Mouse (Mus musculus) v-Abl transformed pro-B cells (cell line): ENCODE measurements around the gene Zfp462.

Experiments
- in situ Hi-C, 2 experiments: fragments of 400-800 bp; cut with MboI; formaldehyde crosslinking; loops; one replicate each; pipeline ENCODE4 v1.15.1; 2025; ENCODE audit not compliant: unreplicated experiment in 2 of 2

Zfp462 gene

GRCm38 (mm10) chr4:54949561-54949940 lies 4.7 kb downstream of the Zfp462 start:
- in situ Hi-C loops, result loop anchor here (10.0 kb wide), 3 partner anchors 275 to 515 kb away; no protein-coding TSS in a partner anchor

- in situ Hi-C loops, result loop anchor here (5.0 kb wide), 3 partner anchors 147 to 1028 kb away; no protein-coding TSS in a partner anchor
Measured at GRCm38 (mm10) chr4:54950136-54950535, 5.3 kb downstream of the Zfp462 start.

- in situ Hi-C loops, result loop anchor here (5.0 kb wide), 3 partner anchors 146 to 1029 kb away; no protein-coding TSS in a partner anchor
Measured at GRCm38 (mm10) chr4:54950866-54951265, 6.0 kb downstream of the Zfp462 start.

- in situ Hi-C loops, result loop anchor here (5.0 kb wide), 3 partner anchors 143 to 1032 kb away; no protein-coding TSS in a partner anchor
Measured at GRCm38 (mm10) chr4:54953657-54954395, 9.0 kb downstream of the Zfp462 start.

DNA sequence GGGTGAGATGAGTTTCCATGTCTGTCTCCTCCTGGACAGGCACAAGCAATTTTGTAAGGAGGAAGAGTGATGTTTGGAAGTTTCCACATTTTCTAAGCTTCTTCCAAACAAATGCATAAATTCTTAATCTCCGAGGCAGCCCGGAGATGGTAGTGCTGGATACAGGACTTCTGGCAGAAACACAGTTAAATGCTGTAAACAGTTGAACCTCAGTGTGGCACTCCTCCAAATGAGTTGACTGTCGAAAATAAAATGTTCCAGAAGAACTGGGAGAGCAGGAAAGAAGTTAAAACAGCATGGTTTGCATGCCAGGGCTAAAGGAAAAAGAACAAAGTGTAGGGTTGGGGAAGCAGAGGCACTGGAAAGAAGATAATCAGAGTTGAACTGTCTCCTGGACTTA lies 9.6 kb downstream of the Zfp462 start:
- in situ Hi-C loops, result loop anchor here (5.0 kb wide), 3 partner anchors 143 to 1032 kb away; no protein-coding TSS in a partner anchor

DNA sequence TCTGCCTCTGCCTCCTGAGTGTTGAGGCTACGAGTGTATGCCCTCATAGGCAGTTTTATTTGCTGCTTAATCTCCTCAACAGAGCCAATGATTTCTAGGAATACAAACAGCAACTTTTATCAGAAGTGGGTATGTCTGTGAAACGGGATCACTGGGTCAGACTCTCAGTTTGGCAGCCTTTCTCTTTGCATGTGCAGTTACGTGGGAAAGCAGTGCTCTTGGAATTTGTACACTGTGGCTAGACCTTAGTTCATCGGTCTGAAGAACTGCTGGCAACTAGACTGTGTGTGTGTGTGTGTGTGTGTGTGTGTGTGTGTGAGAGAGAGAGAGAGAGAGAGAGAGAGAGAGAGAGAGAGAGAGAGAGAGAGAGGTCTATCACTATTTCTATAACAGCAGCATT lies 15.9 kb downstream of the Zfp462 start:
- in situ Hi-C loops, result no loop called here

DNA sequence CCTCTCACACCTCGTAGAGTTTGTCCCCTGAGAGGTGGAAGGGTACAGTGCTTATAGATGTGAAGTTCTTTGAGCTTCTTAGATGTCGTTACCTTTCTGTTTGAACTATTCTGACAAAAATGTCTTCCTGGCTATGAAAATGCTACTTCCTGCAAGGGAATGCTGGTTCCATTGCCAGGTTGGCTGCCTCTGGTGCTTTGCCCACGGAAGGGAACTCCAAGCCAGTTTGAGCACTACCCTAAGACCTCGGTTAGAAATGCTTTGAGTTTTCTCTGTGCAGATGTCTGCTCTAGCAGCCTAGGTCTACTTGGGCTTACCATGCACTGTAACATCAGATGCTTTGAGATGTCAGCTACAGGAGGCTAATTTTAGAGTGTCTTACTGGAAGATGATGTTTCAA lies 17.3 kb downstream of the Zfp462 start:
- in situ Hi-C loops, result no loop called here

DNA sequence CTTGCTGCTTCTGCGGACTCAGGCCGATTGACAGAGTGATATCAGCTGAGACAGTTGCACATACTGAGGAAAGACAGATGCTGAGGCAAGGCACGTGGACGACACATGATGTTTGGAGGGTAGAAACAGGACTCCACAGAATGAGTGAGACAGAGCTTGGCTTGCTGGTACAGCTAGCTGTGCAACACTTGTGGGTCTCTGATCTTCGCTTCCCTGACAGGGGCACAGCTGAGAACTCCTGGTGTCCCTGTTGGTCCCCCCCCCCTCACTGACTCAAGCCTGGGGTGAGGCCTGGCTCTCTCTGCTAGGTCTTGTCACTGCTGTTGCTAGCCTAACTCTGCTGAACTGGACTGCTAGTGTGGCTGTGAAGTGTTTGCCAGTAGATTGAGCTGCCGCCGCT lies 18.7 kb downstream of the Zfp462 start:
- in situ Hi-C loops, result no loop called here

GRCm38 (mm10) chr4:54965169-54965695 lies 20.4 kb downstream of the Zfp462 start:
- in situ Hi-C loops, result no loop called here

DNA sequence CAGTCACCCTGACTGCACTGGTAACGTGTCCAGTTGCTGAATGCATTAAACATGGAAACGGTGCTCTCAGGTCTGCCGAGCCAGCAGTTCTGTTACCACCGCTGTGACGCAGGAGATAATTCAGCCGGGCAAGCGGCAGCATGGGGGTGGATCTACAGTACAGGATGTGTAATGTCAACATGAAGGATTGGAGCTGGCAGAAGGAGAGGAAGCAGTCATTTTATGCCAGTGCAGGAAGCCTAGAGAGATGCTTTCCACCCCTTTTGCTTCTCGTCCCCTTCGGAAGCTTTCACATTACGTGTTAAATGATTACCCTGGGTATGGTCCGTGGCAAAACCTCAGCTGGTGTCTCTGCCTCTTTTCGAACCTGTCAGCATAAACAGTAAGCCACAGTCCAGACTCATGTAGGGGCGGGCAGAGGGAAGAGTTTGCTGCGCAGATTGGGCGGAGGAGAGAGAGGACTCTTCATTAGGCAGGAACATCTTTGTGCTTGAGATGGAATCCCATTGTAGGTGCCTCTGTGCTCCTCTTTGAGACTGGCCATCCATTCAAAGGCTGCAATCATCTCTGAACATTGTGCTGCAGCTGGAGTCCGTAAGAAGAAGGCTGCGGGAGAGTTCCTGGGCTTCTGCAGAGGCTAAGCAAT lies 21.4 kb downstream of the Zfp462 start:
- in situ Hi-C loops, result no loop called here

DNA sequence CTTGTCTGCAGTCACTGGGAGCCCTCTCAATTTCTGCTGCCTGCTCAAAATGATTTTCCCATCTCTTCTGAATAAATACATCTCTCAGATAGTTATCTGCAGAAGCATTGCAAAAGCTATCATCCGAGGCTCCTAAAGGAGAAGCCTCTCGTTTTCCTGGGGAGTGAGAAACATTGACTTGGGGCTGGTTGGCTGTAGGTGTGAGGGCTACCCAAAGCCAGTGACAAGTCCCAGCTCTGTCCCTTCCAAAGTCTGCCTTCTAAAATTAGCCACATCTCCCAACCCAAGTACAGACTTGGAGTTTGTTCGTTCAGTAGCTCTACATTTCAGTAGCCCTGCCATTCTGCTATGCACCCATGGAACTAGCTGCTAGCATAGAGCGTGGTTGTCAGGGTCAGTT lies 22.3 kb downstream of the Zfp462 start:
- in situ Hi-C loops, result no loop called here

GRCm38 (mm10) chr4:54967721-54968120 lies 22.9 kb downstream of the Zfp462 start:
- in situ Hi-C loops, result no loop called here

- in situ Hi-C loops, result no loop called here
Measured at GRCm38 (mm10) chr4:54969671-54970295, 24.9 kb downstream of the Zfp462 start.

DNA sequence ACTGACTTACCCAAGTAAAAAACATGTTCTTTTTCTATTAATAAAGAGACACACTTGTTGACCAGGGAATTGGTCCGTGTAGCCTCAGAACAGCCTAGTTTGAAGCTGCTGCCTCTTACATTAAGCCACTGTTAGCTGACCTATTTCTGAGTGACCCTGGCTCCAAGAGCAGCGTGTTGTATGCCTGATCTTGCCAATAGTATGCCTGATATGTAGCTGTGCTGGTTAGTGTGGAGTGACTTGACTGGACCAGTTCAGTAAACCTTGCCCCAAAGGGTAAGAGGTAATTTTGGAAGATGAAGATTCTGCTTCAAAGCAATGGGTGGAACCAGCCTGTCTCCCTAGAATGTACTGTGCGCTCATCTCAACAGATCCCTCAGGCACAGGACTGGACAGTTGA lies 26.5 kb downstream of the Zfp462 start:
- in situ Hi-C loops, result no loop called here

GRCm38 (mm10) chr4:54972096-54972495 lies 27.2 kb downstream of the Zfp462 start:
- in situ Hi-C loops, result no loop called here

GRCm38 (mm10) chr4:54972827-54973560 lies 28.1 kb downstream of the Zfp462 start:
- in situ Hi-C loops, result no loop called here

- in situ Hi-C loops, result no loop called here
Measured at GRCm38 (mm10) chr4:54979771-54980472, 35.1 kb downstream of the Zfp462 start.

DNA sequence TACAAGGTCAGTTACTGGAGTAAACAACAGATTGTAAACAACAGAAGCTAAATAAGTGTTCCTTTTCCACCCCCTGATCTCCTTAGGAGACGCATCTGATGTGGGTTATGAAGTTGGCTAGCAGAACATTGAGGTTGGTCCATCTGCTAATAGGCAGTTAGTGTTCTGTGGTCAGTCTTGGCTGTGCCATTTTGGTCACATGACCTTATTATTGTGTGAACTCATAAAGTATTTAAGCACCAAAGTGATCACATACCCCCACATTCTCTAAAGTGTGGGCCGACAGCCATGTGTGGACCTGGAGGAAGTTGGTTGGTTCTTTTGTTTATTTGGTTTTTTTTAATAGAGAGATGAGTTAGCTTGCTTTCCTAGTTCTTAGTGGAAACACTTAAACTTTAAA lies 39.7 kb downstream of the Zfp462 start:
- in situ Hi-C loops, result no loop called here

GRCm38 (mm10) chr4:54986671-54987070 lies 41.8 kb downstream of the Zfp462 start:
- in situ Hi-C loops, result no loop called here

DNA sequence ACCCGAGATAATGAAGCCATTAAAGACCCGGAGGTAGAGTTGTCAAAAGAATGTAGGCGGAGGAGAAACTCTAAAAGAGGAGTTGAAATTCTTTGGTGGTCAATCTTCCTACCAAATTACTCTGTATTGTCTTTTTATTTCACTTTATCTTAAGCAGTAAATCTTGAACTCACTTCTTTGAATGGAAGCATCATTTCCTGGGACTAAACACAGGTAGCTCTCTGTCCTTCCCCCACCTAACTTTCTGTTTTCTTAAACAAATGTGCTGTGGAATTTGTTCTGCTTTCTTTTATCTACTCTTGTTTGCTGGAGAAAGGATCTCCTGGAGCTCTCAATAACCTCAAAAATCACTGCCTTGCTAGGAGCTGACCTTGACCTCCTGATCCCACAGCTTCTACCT lies 42.4 kb downstream of the Zfp462 start:
- in situ Hi-C loops, result no loop called here
